Mouse (Mus musculus) CH12.LX (cell line): ENCODE results near the gene Casp8ap2. TPM values are rescaled to one million over a fixed set of nuclear protein-coding genes. Genes with fewer than 3 reads are reported as not detected.
A peak's percentile ranks its signal among the peaks of the same experiment; 100 is the strongest.

Experiments
- DNase-seq: peaks from one replicate; pipeline ENCODE4 v3.0.0-alpha.2; 2013; ENCODE audit errors: extremely low read depth
- H3K27ac ChIP-seq: 2 replicates; pipeline ENCODE4 v1.5.1; 2012; ENCODE audit warnings: low read depth, mild to moderate bottlenecking, control low read depth, moderate library complexity; ENCODE audit not compliant: insufficient read depth
- H3K27me3 ChIP-seq: replicated peaks from 2 replicates; pipeline ENCODE3; 2012; ENCODE audit warnings: inconsistent platforms
- H3K36me3 ChIP-seq, 2 experiments: replicated peaks in 1 of 2; 2 replicates each; pipeline versions ENCODE3 to v1.6.1; 2012; ENCODE audit warnings: inconsistent platforms in 1 of 2, low read length in 1 of 2, mild to moderate bottlenecking in 1 of 2, mixed read lengths in 1 of 2, moderate library complexity in 1 of 2; ENCODE audit not compliant: control insufficient read depth in 1 of 2, insufficient read depth in 1 of 2
- H3K4me1 ChIP-seq, 2 experiments: 2 replicates each; pipeline ENCODE4 v1.6.1; 2012; ENCODE audit warnings: inconsistent platforms in 1 of 2, moderate library complexity in 1 of 2; ENCODE audit not compliant: insufficient read depth in 2 of 2, control insufficient read depth in 1 of 2
- H3K4me2 ChIP-seq: 2 replicates; pipeline ENCODE4 v1.6.1; 2012; ENCODE audit warnings: low read depth, mild to moderate bottlenecking, control low read depth; ENCODE audit not compliant: poor library complexity, insufficient read depth, severe bottlenecking
- H3K4me3 ChIP-seq, 3 experiments: fragments of 150-350 bp in 1 of 3; sonication (generic) in 1 of 3; replicated peaks in 1 of 3; 2 replicates each; pipeline versions ENCODE3 to v1.5.1; 2011 to 2012; ENCODE audit warnings: low read depth in 2 of 3, low read length in 2 of 3, mild to moderate bottlenecking in 2 of 3, moderate library complexity in 2 of 3, control low read depth in 1 of 3, improper control_type of control experiment in 1 of 3, inconsistent platforms in 1 of 3, mixed read lengths in 1 of 3; ENCODE audit not compliant: poor library complexity in 1 of 3
- H3K79me2 ChIP-seq: replicated peaks from 2 replicates; pipeline ENCODE4 v1.6.1; 2012; ENCODE audit warnings: mild to moderate bottlenecking, moderate library complexity; ENCODE audit not compliant: control insufficient read depth, poor library complexity, insufficient read depth, severe bottlenecking; ENCODE audit errors: extremely low read depth
- H3K9ac ChIP-seq: 2 replicates; pipeline ENCODE4 v1.6.1; 2012; ENCODE audit warnings: low read depth, mild to moderate bottlenecking, control low read depth, moderate library complexity; ENCODE audit not compliant: insufficient read depth
- H3K9me3 ChIP-seq: replicated peaks from 2 replicates; pipeline ENCODE3; 2012; ENCODE audit warnings: low read length, inconsistent platforms, mixed read lengths
- BHLHE40 ChIP-seq: IDR thresholded peaks from 2 replicates; pipeline ENCODE4 v1.6.1; 2011; ENCODE audit warnings: mild to moderate bottlenecking, low read depth, low read length, improper control_type of control experiment
- CHD1 ChIP-seq: IDR thresholded peaks from 2 replicates; pipeline ENCODE4 v1.6.1; 2012; ENCODE audit warnings: low read depth, low read length, improper control_type of control experiment, inconsistent platforms
- CTCF ChIP-seq, 2 experiments: IDR thresholded peaks in 1 of 2; conservative IDR thresholded peaks in 1 of 2; 2 replicates each; pipeline ENCODE4 v1.5.1; 2011 to 2012; ENCODE audit warnings: low read depth in 2 of 2, low read length in 2 of 2, improper control_type of control experiment in 1 of 2, inconsistent platforms in 1 of 2, mild to moderate bottlenecking in 1 of 2, moderate library complexity in 1 of 2
- JUND ChIP-seq: conservative IDR thresholded peaks from 2 replicates; pipeline ENCODE4 v1.6.1; 2011; ENCODE audit warnings: low read depth, low read length, improper control_type of control experiment
- MAFK ChIP-seq: IDR thresholded peaks from 2 replicates; pipeline ENCODE4 v1.6.1; 2011; ENCODE audit warnings: low read length, improper control_type of control experiment; ENCODE audit not compliant: insufficient replicate concordance
- MAX ChIP-seq: IDR thresholded peaks from 2 replicates; pipeline ENCODE4 v1.6.1; 2011; ENCODE audit warnings: low read length, improper control_type of control experiment
- MEF2A ChIP-seq: IDR thresholded peaks from 2 replicates; pipeline ENCODE4 v1.6.1; 2014; ENCODE audit warnings: low read depth, mild to moderate bottlenecking, inconsistent platforms, low read length, improper control_type of control experiment, borderline replicate concordance
- MYC ChIP-seq: IDR thresholded peaks from 2 replicates; pipeline ENCODE4 v1.6.1; 2011; ENCODE audit warnings: low read depth, mild to moderate bottlenecking, improper control_type of control experiment, low read length
- NELFE ChIP-seq: IDR thresholded peaks from 2 replicates; pipeline ENCODE4 v1.6.1; 2011; ENCODE audit warnings: low read depth, low read length, improper control_type of control experiment
- RAD21 ChIP-seq: IDR thresholded peaks from 2 replicates; pipeline ENCODE4 v1.6.1; 2011; ENCODE audit warnings: low read depth, mild to moderate bottlenecking, low read length, improper control_type of control experiment, moderate library complexity
- TBP ChIP-seq: conservative IDR thresholded peaks from 2 replicates; pipeline ENCODE4 v1.6.1; 2011; ENCODE audit warnings: low read depth, low read length, improper control_type of control experiment
- TCF12 ChIP-seq: IDR thresholded peaks from 2 replicates; pipeline ENCODE4 v1.6.1; 2014; ENCODE audit warnings: low read depth, mild to moderate bottlenecking, inconsistent platforms, low read length, improper control_type of control experiment
- UBTF ChIP-seq: IDR thresholded peaks from 2 replicates; pipeline ENCODE4 v1.6.1; 2012; ENCODE audit warnings: low read depth, mild to moderate bottlenecking, inconsistent platforms, low read length, improper control_type of control experiment, moderate library complexity
- USF1 ChIP-seq: IDR thresholded peaks from 2 replicates; pipeline ENCODE4 v1.6.1; 2014; ENCODE audit warnings: low read depth, mild to moderate bottlenecking, inconsistent platforms, low read length, improper control_type of control experiment
- ZC3H11A ChIP-seq: IDR thresholded peaks from 2 replicates; pipeline ENCODE4 v1.6.1; 2012; ENCODE audit warnings: low read depth, mild to moderate bottlenecking, inconsistent platforms, low read length, improper control_type of control experiment
- ZKSCAN1 ChIP-seq: IDR thresholded peaks from 2 replicates; pipeline ENCODE4 v1.6.1; 2012; ENCODE audit warnings: low read depth, inconsistent platforms, low read length, improper control_type of control experiment, borderline replicate concordance
- dilution Hi-C: fragments of 300-500 bp; cut with MboI; formaldehyde crosslinking; loops from 2 replicates; pipeline ENCODE4 v1.14.3; 2020; ENCODE audit warnings: low sequenced_read_pairs; ENCODE audit not compliant: extremely low pct_unique_long_range_greater_than_20kb, extremely low pct_ligation_motif_present
- in situ Hi-C: fragments of 300-500 bp; cut with MboI; formaldehyde crosslinking; loops from 3 replicates; pipeline ENCODE4 v1.14.3; 2019; ENCODE audit warnings: low sequenced_read_pairs, low pct_ligation_motif_present, low pct_unique_long_range_greater_than_20kb, mixed read lengths
- polyA plus RNA-seq: library from polyadenylated mRNA; unstranded; fragments of >175 nt; gene quantifications from 2 replicates; pipeline ENCODE4 v1.2.1, GENCODE M21; 2012; ENCODE audit warnings: low read depth; ENCODE audit not compliant: insufficient read length
- total RNA-seq, 2 experiments: library from RNA; depleted of rRNA; stranded (reverse); fragments of 300-350 nt in 1 of 2; fragments of >200 nt in 1 of 2; gene quantifications; 2 replicates each; pipeline ENCODE4 v1.2.3; 2012 to 2014

The Casp8ap2 gene
- total and polyA plus RNA-seq, 3 experiments, result 26.3 to 43.4 (median 27.2) TPM

GRCm38 (mm10) chr4:32572118-32572517, 43.1 kb upstream of the Casp8ap2 start (continued):
- no peak for TF ChIP-seq UBTF
- peak; percentile 49; the same call in 1 of the 2 replicates for TF ChIP-seq ZC3H11A
- TF ChIP-seq MEF2A, result no peak
- TF ChIP-seq CHD1, result no peak
- no peak for TF ChIP-seq USF1
- no peak for TF ChIP-seq TBP
- no peak for TF ChIP-seq MAFK
- TF ChIP-seq ZKSCAN1, result no peak
- TF ChIP-seq NELFE, result no peak; the same call in 1 of the 2 replicates
- TF ChIP-seq TCF12, result 0 out of 2 replicates have a peak, but pooled peaks have one; percentile 20

DNA sequence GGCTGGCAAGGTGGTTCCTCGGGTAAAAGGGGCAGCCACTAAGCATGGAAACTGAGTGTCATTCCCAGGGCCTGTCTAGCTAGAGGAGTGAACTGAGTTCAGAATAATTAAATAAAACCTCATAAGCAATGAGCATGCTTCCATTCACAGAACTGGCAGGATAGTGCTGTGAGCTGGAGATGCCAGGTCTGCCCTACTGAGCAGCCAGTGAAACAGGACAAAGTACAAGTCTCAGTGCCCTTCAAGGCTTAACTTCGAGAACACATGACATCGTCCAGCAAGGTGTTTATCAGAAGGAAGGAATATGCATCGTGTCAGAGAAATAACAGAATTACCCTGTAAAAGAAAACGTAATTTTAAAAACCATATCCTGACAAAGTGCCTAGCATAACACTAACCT, 41.7 kb upstream of the Casp8ap2 start:
- peaks cover 3 to 4% of the 10 kb centered on the region in 2 experiments; a peak in 2 of 4 replicates for H3K4me1 ChIP-seq
- in situ Hi-C loops, result no loop called here
- dilution Hi-C loops, result no loop called here

DNA sequence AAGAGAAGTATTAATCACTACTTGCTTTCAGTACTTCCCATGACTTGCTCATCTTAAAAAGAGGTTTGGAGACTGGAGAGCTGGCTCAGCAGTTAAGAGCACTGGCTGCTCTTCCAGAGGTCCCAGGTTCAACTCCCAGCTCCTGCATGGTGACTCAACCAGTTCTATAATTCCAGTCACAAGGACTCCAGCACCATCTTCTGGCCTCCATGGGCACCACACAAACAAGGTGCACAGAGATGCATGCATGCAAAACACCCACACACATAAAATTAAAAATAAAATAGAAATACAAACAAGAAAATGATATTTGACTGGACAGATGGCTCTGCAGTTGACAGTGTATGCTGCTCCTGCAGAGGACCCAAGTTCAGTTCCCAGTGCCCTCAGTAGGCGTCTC, 40.6 kb upstream of the Casp8ap2 start:
- dilution Hi-C loops (no loop called here), in situ Hi-C loops (no loop called here)
- Histone ChIP-seq H3K4me2 (no peak overlapping the region), H3K9ac (no peak overlapping the region), H3K9me3 (no peaks in the 10 kb centered on the region), H3K27me3 (no peaks in the 10 kb centered on the region), H3K79me2 (no peaks in the 10 kb centered on the region), H3K4me1 (peaks cover 3 to 4% of the 10 kb centered on the region in 2 experiments; a peak in 2 of 4 replicates), H3K36me3 (no peaks in the 10 kb centered on the region), H3K4me3 (no peak overlapping the region), H3K27ac (no peak overlapping the region)
- no peak for DNase-seq
- TF ChIP-seq CTCF (conservative IDR thresholded peaks at IDR 0.05 in 1 of 2, IDR thresholded peaks at IDR 0.05 in 1 of 2; ENCODE audit: low read depth in 2 of 2, low read length in 2 of 2), result peak in 1 of 2 experiments; percentile 42; a peak in 2 of 4 replicates
- TF ChIP-seq ZKSCAN1, result no peak
- TF ChIP-seq RAD21, result peak; percentile 48
- TF ChIP-seq, all 38 proteins: peak for 2

More for the DNA sequence above, 41.7 kb upstream of the Casp8ap2 start:
- Histone ChIP-seq H3K27me3 (no peaks in the 10 kb centered on the region), H3K27ac (no peak overlapping the region), H3K4me2 (no peak overlapping the region), H3K36me3 (no peaks in the 10 kb centered on the region), H3K79me2 (no peaks in the 10 kb centered on the region), H3K4me3 (no peak overlapping the region)
- DNase-seq, result no peak
- TF ChIP-seq BHLHE40 (no peak), JUND (no peak), MAX (no peak), NELFE (no peak), USF1 (no peak), MYC (no peak), MEF2A (no peak), TCF12 (no peak)
- TF ChIP-seq, all 38 proteins: peak for 0
- H3K9me3 ChIP-seq, result no peaks in the 10 kb centered on the region
- no peak overlapping the region for H3K9ac ChIP-seq
